Mouse (Mus musculus) kidney, embryonic 14.5 days (tissue): ENCODE data around the gene Nck1. TPM values are rescaled to one million over a fixed set of nuclear protein-coding genes. Genes with fewer than 3 reads are reported as not detected.

Experiments
- ATAC-seq: fragments of 200-750 bp; cut with Nextera tagmentation; 2 replicates; pipeline ENCODE4 v1.8.0; 2017; ENCODE audit warnings: moderate number of reproducible peaks, mild to moderate bottlenecking, moderate TSS enrichment, moderate library complexity; ENCODE audit not compliant: low FRiP score, low TSS enrichment
- H3K27ac ChIP-seq: fragments of 300-500 bp; sonication (generic); 2 replicates; pipeline ENCODE4 v1.5.1; 2014; ENCODE audit warnings: low read depth, mild to moderate bottlenecking, low read length, moderate library complexity, mixed read lengths
- H3K27me3 ChIP-seq: fragments of 300-500 bp; sonication (generic); 2 replicates; pipeline ENCODE4 v1.6.1; 2014; ENCODE audit warnings: mild to moderate bottlenecking, low read length; ENCODE audit not compliant: control insufficient read depth, insufficient read depth
- H3K36me3 ChIP-seq: fragments of 300-500 bp; sonication (generic); 2 replicates; pipeline ENCODE4 v1.6.1; 2014; ENCODE audit warnings: low read length, mixed read lengths; ENCODE audit not compliant: control insufficient read depth, insufficient read depth
- H3K4me1 ChIP-seq: fragments of 300-500 bp; sonication (generic); 2 replicates; pipeline ENCODE4 v1.6.1; 2014; ENCODE audit warnings: low read length, mixed read lengths; ENCODE audit not compliant: control insufficient read depth, insufficient read depth
- H3K4me2 ChIP-seq: fragments of 300-500 bp; sonication (generic); replicated peaks from 2 replicates; pipeline ENCODE4 v1.6.1; 2014; ENCODE audit warnings: low read depth, mild to moderate bottlenecking, low read length
- H3K4me3 ChIP-seq: fragments of 300-500 bp; sonication (generic); 2 replicates; pipeline ENCODE4 v1.5.1; 2014; ENCODE audit warnings: mild to moderate bottlenecking, low read length
- H3K9ac ChIP-seq: fragments of 300-500 bp; sonication (generic); 2 replicates; pipeline ENCODE4 v1.6.1; 2014; ENCODE audit warnings: low read depth, mild to moderate bottlenecking, low read length, moderate library complexity
- H3K9me3 ChIP-seq: fragments of 300-500 bp; sonication (generic); 2 replicates; pipeline ENCODE4 v1.6.1; 2016; ENCODE audit warnings: low read length; ENCODE audit not compliant: control insufficient read depth
- WGBS: fragments of 180-500 bp; shearing (Covaris S2); extraction: QIAGEN DNeasy Blood & Tissue Kit; methylation state at CpG from one replicate; pipeline ENCODE4 v1.1.7; 2014; 5-methylcytosine and 5-hydroxymethylcytosine counted together
- polyA plus RNA-seq: library from polyadenylated mRNA; unstranded; fragments of >200 nt; fragmentation: Nextera tagmentation; extraction: Ambion mirVana; gene quantifications from 2 replicates; pipeline ENCODE4 v1.2.1, GENCODE M21; 2014

The Nck1 gene
- polyA plus RNA-seq, 1 experiment from 2014 or later = 82.9 TPM

GRCm38 (mm10) chr9:100546594-100546910 is 618 bp upstream of the Nck1 start:
- Histone ChIP-seq H3K9ac (peak overlapping the region; percentile 95), H3K36me3 (no peaks in the 10 kb centered on the region), H3K4me3 (peak overlapping the region; percentile 94), H3K4me1 (peaks cover 13% of the 10 kb centered on the region; the same call in 1 of the 2 replicates), H3K4me2 (peak overlapping the region; percentile 79), H3K9me3 (peaks cover 5% of the 10 kb centered on the region), H3K27ac (peak overlapping the region; percentile 90), H3K27me3 (no peaks in the 10 kb centered on the region)
- whole genome bisulfite sequencing = 7% methylated on average over 9 of the region's 9 CpGs
- no peak for ATAC-seq

GRCm38 (mm10) chr9:100544948-100545714 is 803 bp downstream of the Nck1 start:
- peaks cover 5% of the 10 kb centered on the region for H3K9me3 ChIP-seq
- H3K27ac ChIP-seq = peak overlapping the region; percentile 90
- no peak for ATAC-seq
- peak overlapping the region; percentile 79 for H3K4me2 ChIP-seq
- H3K9ac ChIP-seq = peak overlapping the region; percentile 95
- H3K36me3 ChIP-seq = no peaks in the 10 kb centered on the region
- H3K27me3 ChIP-seq = no peaks in the 10 kb centered on the region
- 1% methylated on average over 36 of the region's 38 CpGs for WGBS
- peaks cover 13% of the 10 kb centered on the region; the same call in 1 of the 2 replicates for H3K4me1 ChIP-seq
- H3K4me3 ChIP-seq = peak overlapping the region; percentile 94

GRCm38 (mm10) chr9:100535618-100536262 is 10.2 kb downstream of the Nck1 start:
- WGBS = 87% methylated on average over 2 of the region's 2 CpGs
- no peak for ATAC-seq
- no peak overlapping the region for H3K27ac ChIP-seq

GRCm38 (mm10) chr9:100534686-100535085 is 11.2 kb downstream of the Nck1 start:
- no peaks in the 10 kb centered on the region for H3K36me3 ChIP-seq
- ATAC-seq = no peak
- H3K4me1 ChIP-seq = 0 out of 2 replicates have a peak, but pooled peaks cover 4% of the 10 kb centered on the region
- no peak overlapping the region for H3K9ac ChIP-seq
- no peak overlapping the region for H3K4me3 ChIP-seq
- H3K9me3 ChIP-seq = no peaks in the 10 kb centered on the region
- 87% methylated on average over 3 of the region's 3 CpGs for WGBS
- no peak overlapping the region for H3K4me2 ChIP-seq
- H3K27ac ChIP-seq = no peak overlapping the region
- no peaks in the 10 kb centered on the region for H3K27me3 ChIP-seq

More at GRCm38 (mm10) chr9:100535618-100536262, 10.2 kb downstream of the Nck1 start:
- Histone ChIP-seq H3K9me3 (no peaks in the 10 kb centered on the region), H3K4me2 (no peak overlapping the region), H3K4me3 (no peak overlapping the region), H3K36me3 (no peaks in the 10 kb centered on the region), H3K27me3 (no peaks in the 10 kb centered on the region), H3K9ac (no peak overlapping the region), H3K4me1 (0 out of 2 replicates have a peak, but pooled peaks cover 4% of the 10 kb centered on the region)

GRCm38 (mm10) chr9:100532847-100533505 is 13.0 kb downstream of the Nck1 start:
- Histone ChIP-seq H3K4me1 (0 out of 2 replicates have a peak, but pooled peaks cover 4% of the 10 kb centered on the region), H3K4me2 (no peak overlapping the region), H3K27ac (no peak overlapping the region), H3K27me3 (no peaks in the 10 kb centered on the region), H3K9me3 (peaks cover 8% of the 10 kb centered on the region; the same call in 1 of the 2 replicates), H3K36me3 (no peaks in the 10 kb centered on the region), H3K4me3 (no peak overlapping the region), H3K9ac (no peak overlapping the region)
- 69% methylated on average over 3 of the region's 3 CpGs for WGBS
- no peak for ATAC-seq

GRCm38 (mm10) chr9:100531296-100531695 is 14.6 kb downstream of the Nck1 start:
- peaks cover 8% of the 10 kb centered on the region; the same call in 1 of the 2 replicates for H3K9me3 ChIP-seq
- no peaks in the 10 kb centered on the region for H3K36me3 ChIP-seq
- ATAC-seq = no peak
- 0 out of 2 replicates have a peak, but pooled peaks cover 4% of the 10 kb centered on the region for H3K4me1 ChIP-seq
- no peaks in the 10 kb centered on the region for H3K27me3 ChIP-seq
- H3K27ac ChIP-seq = no peak overlapping the region
- no peak overlapping the region for H3K4me3 ChIP-seq
- no peak overlapping the region for H3K9ac ChIP-seq
- WGBS = 55% methylated on average over 1 of the region's 1 CpGs
- H3K4me2 ChIP-seq = no peak overlapping the region

GRCm38 (mm10) chr9:100525225-100525624 is 20.7 kb downstream of the Nck1 start:
- Histone ChIP-seq H3K27ac (no peak overlapping the region), H3K4me3 (no peak overlapping the region), H3K9me3 (peaks cover 8% of the 10 kb centered on the region; the same call in 1 of the 2 replicates), H3K4me1 (no peaks in the 10 kb centered on the region), H3K27me3 (no peaks in the 10 kb centered on the region), H3K36me3 (no peaks in the 10 kb centered on the region), H3K4me2 (no peak overlapping the region), H3K9ac (no peak overlapping the region)
- 85% methylated on average over 2 of the region's 2 CpGs for WGBS
- no peak for ATAC-seq

GRCm38 (mm10) chr9:100522029-100522428 is 23.9 kb downstream of the Nck1 start:
- no peak for ATAC-seq
- Histone ChIP-seq H3K27ac (no peak overlapping the region), H3K9ac (no peak overlapping the region), H3K4me1 (no peaks in the 10 kb centered on the region), H3K36me3 (no peaks in the 10 kb centered on the region), H3K27me3 (no peaks in the 10 kb centered on the region), H3K9me3 (no peaks in the 10 kb centered on the region), H3K4me2 (no peak overlapping the region), H3K4me3 (no peak overlapping the region)
- 67% methylated on average over 2 of the region's 2 CpGs for WGBS
